Mouse (Mus musculus): ENCODE data around the gene Eif2s3x. TPM values are rescaled to one million over a fixed set of nuclear protein-coding genes. Genes with fewer than 3 reads are reported as not detected.
A peak's percentile ranks its signal among the peaks of the same experiment; 100 is the strongest.

Eif2s3x gene
- polyA plus RNA-seq (2015; fragmentation: Nextera tagmentation; extraction: Ambion mirVana) = 20.8 and 24.0 TPM in 2 replicates

DNA sequence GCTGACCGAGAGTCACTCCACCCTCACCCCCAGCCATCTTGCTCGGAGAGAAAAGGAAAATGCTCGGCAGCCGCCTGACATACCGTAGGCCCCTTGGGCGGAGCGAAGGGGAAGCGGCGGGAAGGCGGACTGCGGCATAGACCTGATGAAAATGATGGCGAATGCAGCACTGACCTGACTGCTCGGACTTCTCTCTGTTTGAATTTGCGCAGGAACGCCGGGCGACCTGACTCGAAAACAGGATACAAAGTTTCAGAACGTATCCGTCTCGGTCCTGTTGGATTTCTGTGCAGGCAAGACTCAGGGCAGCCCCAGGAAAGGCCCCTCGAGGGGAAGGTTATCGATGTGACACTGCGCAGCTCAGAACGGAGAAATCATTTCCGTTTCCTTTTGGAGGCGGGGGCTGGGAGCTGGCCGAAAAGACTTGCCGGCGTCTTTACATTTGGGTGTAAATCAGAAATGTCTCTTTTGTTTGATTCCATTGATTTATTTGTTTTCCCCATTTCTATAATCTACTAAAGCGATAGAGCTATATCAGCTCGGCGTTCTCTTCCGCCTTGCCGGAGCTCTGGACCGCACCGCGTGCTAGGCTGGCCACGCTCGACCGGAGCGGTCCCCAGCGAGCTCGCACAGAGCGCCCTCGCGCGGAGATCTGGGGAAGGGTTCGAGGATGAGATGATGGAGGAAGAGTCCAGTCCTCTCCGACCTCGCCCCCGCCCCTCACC, at the start of gene Eif2s3x:
Gene Eif2s3x, minus strand, starts transcription at position 266 of the 725 bp plus-strand sequence.
- Histone ChIP-seq H3K27me3 (ENCODE audit: insufficient read depth, low read length) (no peaks in the 10 kb centered on the region), H3K4me1 (ENCODE audit: insufficient read depth) (peaks cover 8% of the 10 kb centered on the region; the same call in 1 of the 2 replicates), H3K27ac (ENCODE audit: low read depth) (peak within 1 kb of the TSS; percentile 81), H3K4me2 (ENCODE audit: low read depth, low read length) (peak within 1 kb of the TSS; percentile 76), H3K4me3 (ENCODE audit: low read depth, low read length) (peak within 1 kb of the TSS; percentile 87), H3K9me3 (ENCODE audit: low read length) (no peaks in the 10 kb centered on the region), H3K36me3 (replicated peaks; ENCODE audit: insufficient read depth, low read length) (peaks cover 15% of the 10 kb centered on the region), H3K9ac (replicated peaks) (peak within 1 kb of the TSS; percentile 85)
- under 1% methylated on average over 52 of the region's 52 CpGs for WGBS (ENCODE audit: insufficient replicate concordance)
- peak; percentile 85 for DNase-seq
- peak; percentile 96 for ATAC-seq
- TF ChIP-seq EP300 (IDR thresholded peaks at IDR 0.05; ENCODE audit: low read depth) (peak; percentile 83), CTCF (IDR thresholded peaks at IDR 0.05; ENCODE audit: low read depth) (peak; percentile 83)

DNA sequence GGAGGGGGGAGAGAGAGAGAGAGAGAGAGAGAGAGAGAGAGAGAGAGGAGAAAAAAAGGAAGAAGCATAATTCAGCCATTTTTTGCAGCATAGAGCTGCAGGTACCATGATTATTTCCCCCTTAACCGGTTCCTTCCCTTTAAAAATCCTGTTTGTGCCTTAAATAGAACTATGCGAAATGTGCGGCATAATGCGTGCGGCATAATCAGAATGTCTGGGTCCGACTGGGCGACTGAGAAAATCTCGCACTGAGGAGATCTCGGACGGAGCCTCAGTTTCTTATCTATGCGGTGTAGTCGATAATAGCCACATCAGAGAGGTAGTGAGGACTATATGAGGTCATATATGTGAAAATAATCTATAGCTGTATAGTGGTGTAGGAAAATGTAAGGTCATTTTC, 22.9 kb upstream of the Eif2s3x start:
- no peak for TF ChIP-seq CTCF (IDR thresholded peaks at IDR 0.05; ENCODE audit: low read depth)
- TF ChIP-seq EP300 (IDR thresholded peaks at IDR 0.05; ENCODE audit: low read depth) = no peak
- Histone ChIP-seq H3K9me3 (ENCODE audit: low read length) (no peaks in the 10 kb centered on the region), H3K4me1 (ENCODE audit: insufficient read depth) (no peaks in the 10 kb centered on the region), H3K9ac (replicated peaks) (peak overlapping the region; percentile 85), H3K27ac (ENCODE audit: low read depth) (0 out of 2 replicates have a peak overlapping the region, but pooled peaks have one; percentile 96), H3K4me2 (ENCODE audit: low read depth, low read length) (peak overlapping the region; percentile 74), H3K4me3 (ENCODE audit: low read depth, low read length) (peak overlapping the region; percentile 78), H3K27me3 (ENCODE audit: insufficient read depth, low read length) (peaks cover 2% of the 10 kb centered on the region; the same call in 1 of the 2 replicates), H3K36me3 (replicated peaks; ENCODE audit: insufficient read depth, low read length) (no peaks in the 10 kb centered on the region)
- ATAC-seq (no peak), DNase-seq (no peak)
- 22% methylated on average over 12 of the region's 12 CpGs for WGBS (ENCODE audit: insufficient replicate concordance)

DNA sequence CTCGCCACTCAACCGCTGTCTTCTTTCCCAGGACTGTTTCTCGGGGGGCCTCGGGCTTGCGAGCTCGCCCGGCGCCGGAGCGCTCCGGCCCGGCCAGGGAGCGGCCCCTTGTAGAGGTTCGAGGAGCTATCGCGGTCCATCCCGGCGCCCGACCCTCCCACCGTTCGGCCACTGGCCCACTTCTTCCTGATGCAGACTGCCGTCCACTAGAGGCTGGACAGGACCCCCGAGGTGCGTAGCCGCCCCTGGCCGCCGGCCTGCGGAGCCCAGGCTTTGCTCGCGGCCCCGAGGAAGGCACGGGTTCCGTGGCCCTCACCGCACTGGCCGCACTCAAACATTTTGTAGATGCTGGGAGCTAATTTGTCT, 22.5 kb upstream of the Eif2s3x start:
- no peak for ATAC-seq
- Histone ChIP-seq H3K9ac (replicated peaks) (peak overlapping the region; percentile 85), H3K27ac (ENCODE audit: low read depth) (peak overlapping the region; percentile 96), H3K4me2 (ENCODE audit: low read depth, low read length) (peak overlapping the region; percentile 74), H3K9me3 (ENCODE audit: low read length) (no peaks in the 10 kb centered on the region), H3K4me1 (ENCODE audit: insufficient read depth) (no peaks in the 10 kb centered on the region), H3K27me3 (ENCODE audit: insufficient read depth, low read length) (peaks cover 2% of the 10 kb centered on the region; the same call in 1 of the 2 replicates), H3K36me3 (replicated peaks; ENCODE audit: insufficient read depth, low read length) (no peaks in the 10 kb centered on the region), H3K4me3 (ENCODE audit: low read depth, low read length) (peak overlapping the region; percentile 78)
- DNase-seq = no peak
- 8% methylated on average over 31 of the region's 35 CpGs for WGBS (ENCODE audit: insufficient replicate concordance)
- TF ChIP-seq EP300 (IDR thresholded peaks at IDR 0.05; ENCODE audit: low read depth) (no peak), CTCF (IDR thresholded peaks at IDR 0.05; ENCODE audit: low read depth) (no peak)

DNA sequence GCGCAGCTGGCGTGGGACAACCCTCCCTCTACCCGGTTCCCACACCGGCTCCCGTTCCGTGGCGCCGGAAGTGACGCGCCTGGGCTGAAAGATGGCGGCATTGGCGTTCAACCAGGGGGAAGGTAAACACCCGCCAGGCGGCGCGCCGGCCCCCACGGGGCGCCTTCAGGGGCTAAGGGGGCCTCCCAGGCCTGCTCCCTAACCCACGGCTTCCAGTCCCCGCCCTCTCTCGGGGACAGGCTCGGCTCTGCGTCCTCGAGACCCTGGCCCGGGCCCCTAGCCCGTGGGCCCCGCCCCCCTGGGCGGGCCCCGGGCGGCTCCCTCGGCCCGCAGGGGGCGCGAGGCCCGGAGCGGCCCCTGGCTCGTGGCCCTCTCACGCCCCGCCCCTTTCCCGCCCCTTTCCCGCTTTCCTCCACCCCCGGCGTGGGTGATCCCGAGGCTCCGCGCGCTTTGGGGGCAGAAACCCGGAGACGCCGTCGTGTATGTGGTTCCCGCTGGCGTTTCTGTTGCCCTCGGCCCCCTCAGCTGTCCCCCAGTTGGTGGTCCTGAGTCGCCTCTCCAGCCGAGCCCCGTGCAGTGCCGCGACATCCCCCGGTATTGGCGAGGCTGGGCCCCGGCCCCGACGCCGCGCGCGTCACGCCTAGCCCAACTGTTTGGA, 22.0 kb upstream of the Eif2s3x start, which contains the start of gene Klhl15:
Gene Klhl15, plus strand, starts transcription at position 68 of the 658 bp plus-strand sequence.
- DNase-seq (peak; percentile 87), ATAC-seq (peak; percentile 93)
- H3K9me3 ChIP-seq (ENCODE audit: low read length) = no peaks in the 10 kb centered on the region
- peak within 1 kb of the TSS; percentile 74 for H3K4me2 ChIP-seq (ENCODE audit: low read depth, low read length)
- H3K9ac ChIP-seq (replicated peaks) = peak within 1 kb of the TSS; percentile 85
- H3K27ac ChIP-seq (ENCODE audit: low read depth) = peak within 1 kb of the TSS; percentile 96
- no peaks in the 10 kb centered on the region for H3K4me1 ChIP-seq (ENCODE audit: insufficient read depth)
- peak within 1 kb of the TSS; percentile 78 for H3K4me3 ChIP-seq (ENCODE audit: low read depth, low read length)
- 11% methylated on average over 30 of the region's 70 CpGs for WGBS (ENCODE audit: insufficient replicate concordance)
- peaks cover 2% of the 10 kb centered on the region; the same call in 1 of the 2 replicates for H3K27me3 ChIP-seq (ENCODE audit: insufficient read depth, low read length)
- H3K36me3 ChIP-seq (replicated peaks; ENCODE audit: insufficient read depth, low read length) = no peaks in the 10 kb centered on the region
- TF ChIP-seq EP300 (IDR thresholded peaks at IDR 0.05; ENCODE audit: low read depth) (no peak), CTCF (IDR thresholded peaks at IDR 0.05; ENCODE audit: low read depth) (peak; percentile 38)

DNA sequence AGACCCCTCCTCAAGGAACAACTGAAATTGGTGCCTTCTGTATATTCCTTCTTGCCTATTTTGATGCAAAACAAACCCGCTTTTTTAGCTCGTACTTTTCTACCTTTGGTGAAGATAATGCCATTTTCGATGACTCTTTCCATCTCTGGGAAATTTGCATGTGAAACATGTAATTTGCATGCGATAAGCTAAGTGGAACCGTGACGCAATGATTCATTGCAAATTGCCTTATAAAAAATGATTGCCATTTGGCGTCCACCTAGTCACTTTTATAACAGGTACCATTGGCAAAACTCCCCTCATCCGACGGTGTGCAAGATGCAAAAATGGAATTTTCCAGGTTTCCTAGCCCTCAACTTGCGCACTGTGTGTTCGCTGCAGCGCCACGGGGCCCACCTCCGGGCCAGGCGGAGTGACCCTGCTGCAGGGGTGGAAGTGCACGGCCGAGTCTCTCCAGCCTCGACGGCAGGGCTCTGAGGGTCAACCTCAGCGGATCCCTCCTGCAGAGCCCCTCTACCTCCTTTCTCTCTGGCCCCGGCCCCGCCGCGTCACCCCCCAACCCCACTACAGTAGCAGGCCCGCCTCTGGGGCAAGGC, 21.4 kb upstream of the Eif2s3x start:
- Histone ChIP-seq H3K36me3 (replicated peaks; ENCODE audit: insufficient read depth, low read length) (no peaks in the 10 kb centered on the region), H3K4me3 (ENCODE audit: low read depth, low read length) (peak overlapping the region; percentile 78), H3K4me1 (ENCODE audit: insufficient read depth) (no peaks in the 10 kb centered on the region), H3K27me3 (ENCODE audit: insufficient read depth, low read length) (peaks cover 2% of the 10 kb centered on the region; the same call in 1 of the 2 replicates), H3K4me2 (ENCODE audit: low read depth, low read length) (peak overlapping the region; percentile 74), H3K9me3 (ENCODE audit: low read length) (no peaks in the 10 kb centered on the region), H3K27ac (ENCODE audit: low read depth) (peak overlapping the region; percentile 96), H3K9ac (replicated peaks) (peak overlapping the region; percentile 85)
- TF ChIP-seq EP300 (IDR thresholded peaks at IDR 0.05; ENCODE audit: low read depth) (no peak), CTCF (IDR thresholded peaks at IDR 0.05; ENCODE audit: low read depth) (no peak)
- peak; percentile 52 for ATAC-seq
- 9% methylated on average over 25 of the region's 25 CpGs for WGBS (ENCODE audit: insufficient replicate concordance)
- no peak for DNase-seq

DNA sequence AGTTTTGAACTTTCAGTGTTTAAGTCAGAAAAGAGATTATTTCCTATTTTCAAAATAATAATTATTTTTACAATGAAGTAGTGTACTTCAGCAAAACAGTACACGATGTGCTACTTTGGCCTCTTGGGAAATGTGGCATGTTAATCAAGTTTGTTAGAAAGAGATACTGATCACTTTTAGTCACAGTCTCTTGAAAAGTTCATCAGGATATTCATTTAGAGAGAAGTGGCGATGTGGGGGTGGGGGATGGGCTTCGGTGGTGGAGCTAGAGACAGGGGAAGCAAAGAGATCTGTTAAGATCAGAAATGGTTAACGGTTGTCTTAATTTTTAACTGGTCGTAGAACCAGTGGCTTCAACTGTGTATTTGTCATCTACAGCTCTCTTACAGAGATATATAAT, 20.8 kb upstream of the Eif2s3x start:
- DNase-seq = peak; percentile 14
- H3K4me3 ChIP-seq (ENCODE audit: low read depth, low read length) = peak overlapping the region; percentile 78

More for the DNA sequence above, 20.8 kb upstream of the Eif2s3x start:
- Histone ChIP-seq H3K9ac (replicated peaks) (no peak overlapping the region), H3K4me2 (ENCODE audit: low read depth, low read length) (peak overlapping the region; percentile 74), H3K36me3 (replicated peaks; ENCODE audit: insufficient read depth, low read length) (no peaks in the 10 kb centered on the region), H3K9me3 (ENCODE audit: low read length) (no peaks in the 10 kb centered on the region), H3K4me1 (ENCODE audit: insufficient read depth) (no peaks in the 10 kb centered on the region), H3K27ac (ENCODE audit: low read depth) (no peak overlapping the region), H3K27me3 (ENCODE audit: insufficient read depth, low read length) (no peaks in the 10 kb centered on the region; the same call in 1 of the 2 replicates)
- TF ChIP-seq EP300 (IDR thresholded peaks at IDR 0.05; ENCODE audit: low read depth) (no peak), CTCF (IDR thresholded peaks at IDR 0.05; ENCODE audit: low read depth) (no peak)
- ATAC-seq = no peak
- 21% methylated on average over 5 of the region's 5 CpGs for WGBS (ENCODE audit: insufficient replicate concordance)

Measured in liver, postnatal 0 days (tissue).